Mouse (Mus musculus) lung, embryonic 14.5 days (tissue): ENCODE results near the gene Derl2. TPM values are rescaled to one million over a fixed set of nuclear protein-coding genes. Genes with fewer than 3 reads are reported as not detected.

Experiments used
- ATAC-seq: fragments of 200-750 bp; cut with Nextera tagmentation; 2 replicates; pipeline ENCODE4 v1.8.0; 2017; ENCODE audit warnings: mild to moderate bottlenecking, moderate TSS enrichment, moderate library complexity; ENCODE audit not compliant: insufficient read depth
- DNase-seq: peaks from one replicate; pipeline ENCODE4 v3.0.0-alpha.2; 2015
- H3K27ac ChIP-seq: fragments of 300-500 bp; sonication (generic); 2 replicates; pipeline ENCODE4 v1.5.1; 2014; ENCODE audit warnings: low read depth, mild to moderate bottlenecking, moderate library complexity
- H3K27me3 ChIP-seq: fragments of 300-500 bp; sonication (generic); 2 replicates; pipeline ENCODE4 v1.6.1; 2014; ENCODE audit warnings: low read length, control low read depth; ENCODE audit not compliant: insufficient read depth
- H3K36me3 ChIP-seq: fragments of 300-500 bp; sonication (generic); 2 replicates; pipeline ENCODE4 v1.6.1; 2014; ENCODE audit warnings: control low read depth; ENCODE audit not compliant: insufficient read depth
- H3K4me1 ChIP-seq: fragments of 300-500 bp; sonication (generic); 2 replicates; pipeline ENCODE4 v1.6.1; 2014; ENCODE audit warnings: antibody characterized with exemption, control low read depth; ENCODE audit not compliant: insufficient read depth
- H3K4me2 ChIP-seq: fragments of 300-500 bp; sonication (generic); 2 replicates; pipeline ENCODE4 v1.6.1; 2014; ENCODE audit warnings: mild to moderate bottlenecking
- H3K4me3 ChIP-seq: fragments of 300-500 bp; sonication (generic); 2 replicates; pipeline ENCODE4 v1.5.1; 2014; ENCODE audit warnings: low read depth, low read length
- H3K9ac ChIP-seq: fragments of 300-500 bp; sonication (generic); 2 replicates; pipeline ENCODE4 v1.6.1; 2014
- H3K9me3 ChIP-seq: fragments of 300-500 bp; sonication (generic); 2 replicates; pipeline ENCODE4 v1.6.1; 2016; ENCODE audit warnings: low read depth, low read length, control low read depth
- CTCF ChIP-seq: IDR thresholded peaks from 2 replicates; pipeline ENCODE4 v1.5.1; 2016; ENCODE audit warnings: antibody characterized with exemption, low read depth
- WGBS: fragments of 180-500 bp; shearing (Covaris S2); extraction: QIAGEN DNeasy Blood & Tissue Kit; methylation state at CpG from one replicate; pipeline ENCODE4 v1.1.7; 2014; 5-methylcytosine and 5-hydroxymethylcytosine counted together
- polyA plus RNA-seq: library from polyadenylated mRNA; unstranded; fragments of >200 nt; fragmentation: Nextera tagmentation; extraction: Ambion mirVana; gene quantifications from 2 replicates; pipeline ENCODE4 v1.2.1, GENCODE M21; 2014

Gene Derl2
- polyA plus RNA-seq, 1 experiment from 2014 or later, result 42.7 TPM

DNA sequence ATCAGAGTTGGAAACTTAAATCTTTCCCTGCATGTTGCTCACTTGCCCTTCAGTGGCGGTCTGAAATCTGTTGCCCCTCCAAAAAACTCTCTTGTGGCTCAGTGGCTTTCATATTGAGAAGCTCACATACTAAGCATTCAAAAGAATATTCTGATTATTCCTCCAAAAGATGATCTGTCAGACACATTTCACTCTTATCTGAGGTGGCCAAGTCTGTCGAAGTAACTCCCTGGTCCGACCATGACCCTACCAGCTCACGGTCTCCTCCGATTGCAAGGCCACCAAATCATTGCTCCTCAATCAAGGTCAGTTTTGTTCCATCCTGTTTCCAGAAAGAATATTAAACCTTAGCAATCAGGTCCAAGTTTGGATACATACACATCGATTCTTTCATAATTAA, 12.6 kb downstream of the Derl2 start:
- H3K4me3 ChIP-seq, result no peak overlapping the region
- peaks cover 7% of the 10 kb centered on the region; the same call in 1 of the 2 replicates for H3K4me1 ChIP-seq
- H3K9ac ChIP-seq, result no peak overlapping the region
- no peaks in the 10 kb centered on the region for H3K27me3 ChIP-seq
- no peaks in the 10 kb centered on the region for H3K9me3 ChIP-seq
- DNase-seq (no peak), ATAC-seq (no peak)
- peaks cover 42% of the 10 kb centered on the region for H3K36me3 ChIP-seq
- H3K27ac ChIP-seq, result no peak overlapping the region
- 90% methylated on average over 6 of the region's 6 CpGs for WGBS
- no peak for TF ChIP-seq CTCF
- no peak overlapping the region for H3K4me2 ChIP-seq

DNA sequence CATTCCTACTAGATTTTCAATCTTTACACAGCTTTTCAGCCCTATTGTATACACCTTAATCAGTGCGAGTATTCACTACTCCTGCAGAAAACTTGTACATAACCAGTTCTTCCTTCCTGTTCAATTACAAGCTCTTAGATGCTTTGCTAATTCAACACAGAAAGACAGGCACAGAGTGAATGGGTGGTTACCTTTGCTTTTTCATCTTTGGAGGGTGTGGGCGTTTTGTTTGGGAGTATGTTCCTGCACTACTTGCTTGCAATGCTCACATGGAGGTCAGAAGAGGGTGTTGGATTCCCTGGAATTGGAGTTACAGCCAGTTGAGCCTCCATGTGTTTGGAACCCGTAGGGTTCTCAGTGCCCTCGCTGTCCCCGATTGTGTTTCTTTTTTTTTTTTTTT, 14.6 kb downstream of the Derl2 start:
- DNase-seq, result peak; percentile 15
- Histone ChIP-seq H3K9me3 (no peaks in the 10 kb centered on the region), H3K36me3 (peaks cover 33% of the 10 kb centered on the region), H3K9ac (peak overlapping the region; percentile 41; the same call in 1 of the 2 replicates), H3K27me3 (no peaks in the 10 kb centered on the region), H3K4me3 (peak overlapping the region; percentile 88), H3K4me2 (peak overlapping the region; percentile 84), H3K4me1 (peaks cover 7% of the 10 kb centered on the region; the same call in 1 of the 2 replicates), H3K27ac (peak overlapping the region; percentile 60)
- 56% methylated on average over 5 of the region's 5 CpGs for WGBS
- ATAC-seq, result no peak
- no peak for TF ChIP-seq CTCF

DNA sequence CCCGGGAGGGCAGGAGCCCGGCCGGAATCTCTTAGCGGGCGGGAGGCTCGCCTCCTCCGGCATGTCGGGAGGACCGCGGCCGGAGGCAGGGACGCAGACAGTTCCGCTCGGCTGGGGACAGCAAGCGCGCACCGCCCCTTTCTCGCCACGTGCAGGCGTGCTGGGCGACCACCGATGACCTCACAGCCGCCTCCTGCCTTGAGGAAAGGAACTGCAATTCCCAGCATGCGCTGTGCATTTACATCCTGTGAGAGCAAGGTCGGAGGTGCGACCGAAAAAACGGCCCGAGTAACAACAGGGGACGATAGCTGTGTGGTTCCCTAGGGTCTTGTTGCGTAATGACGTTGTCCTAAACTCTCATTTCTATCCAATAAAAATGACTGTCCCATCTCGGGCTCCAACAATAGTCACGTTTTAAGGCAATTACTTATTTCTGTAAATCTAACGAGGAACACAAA, 15.3 kb downstream of the Derl2 start, which contains the start of gene Dhx33:
Gene Dhx33 (minus strand): TSS at position 122 of the 458 bp plus-strand sequence.
- no peaks in the 10 kb centered on the region for H3K27me3 ChIP-seq
- H3K27ac ChIP-seq, result peak within 1 kb of the TSS; percentile 69
- peak within 1 kb of the TSS; percentile 88 for H3K4me3 ChIP-seq
- H3K4me2 ChIP-seq, result peak within 1 kb of the TSS; percentile 84
- ATAC-seq (peak; percentile 96), DNase-seq (peak; percentile 99)
- WGBS, result under 1% methylated on average over 35 of the region's 35 CpGs
- peak; percentile 66 for TF ChIP-seq CTCF
- H3K9ac ChIP-seq, result peak within 1 kb of the TSS; percentile 65
- no peaks in the 10 kb centered on the region for H3K9me3 ChIP-seq
- H3K36me3 ChIP-seq, result peaks cover 33% of the 10 kb centered on the region
- peaks cover 7% of the 10 kb centered on the region; the same call in 1 of the 2 replicates for H3K4me1 ChIP-seq

DNA sequence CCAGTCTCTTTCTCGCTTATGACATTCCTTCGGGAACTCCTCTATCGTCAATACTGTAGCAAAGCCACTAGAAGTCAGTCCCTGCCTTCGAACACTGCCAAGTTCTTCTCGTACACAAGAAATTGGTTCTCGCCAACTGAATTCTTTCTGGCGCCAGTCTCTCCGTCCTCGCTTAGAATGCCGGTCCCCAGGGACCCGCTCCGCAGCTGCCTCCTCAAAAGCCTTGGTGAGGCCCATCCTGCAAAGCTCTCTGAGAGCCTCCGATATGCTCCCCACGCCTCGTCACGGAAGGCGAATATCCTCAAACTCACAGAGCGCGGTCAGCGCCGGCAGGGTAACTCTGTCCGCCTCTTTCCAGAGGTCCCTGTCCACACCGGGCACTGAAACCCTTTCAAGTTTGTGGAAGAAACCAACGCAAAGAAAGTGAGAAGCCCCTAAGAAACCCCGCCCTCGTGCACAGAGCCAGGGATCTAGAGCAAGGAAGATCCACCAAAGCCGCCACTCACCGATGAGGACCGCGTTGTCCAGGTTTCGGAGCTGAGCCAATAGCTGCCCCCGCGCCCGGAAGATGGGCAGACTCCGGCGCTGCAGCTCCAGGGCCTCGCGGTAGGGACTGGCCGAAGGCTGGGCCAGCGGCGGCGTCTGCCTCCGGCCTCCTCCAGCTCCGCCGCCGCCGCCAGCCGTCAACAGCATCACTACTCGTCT, 15.9 kb downstream of the Derl2 start:
- no peaks in the 10 kb centered on the region for H3K9me3 ChIP-seq
- H3K4me3 ChIP-seq, result peak overlapping the region; percentile 88
- H3K27ac ChIP-seq, result peak overlapping the region; percentile 69; the same call in 1 of the 2 replicates
- H3K4me1 ChIP-seq, result peaks cover 7% of the 10 kb centered on the region; the same call in 1 of the 2 replicates
- ATAC-seq (peak; percentile 84), DNase-seq (peak; percentile 46)
- under 1% methylated on average over 49 of the region's 49 CpGs for WGBS
- peak overlapping the region; percentile 65 for H3K9ac ChIP-seq
- peaks cover 33% of the 10 kb centered on the region for H3K36me3 ChIP-seq
- TF ChIP-seq CTCF, result no peak
- H3K27me3 ChIP-seq, result no peaks in the 10 kb centered on the region
- H3K4me2 ChIP-seq, result peak overlapping the region; percentile 84

DNA sequence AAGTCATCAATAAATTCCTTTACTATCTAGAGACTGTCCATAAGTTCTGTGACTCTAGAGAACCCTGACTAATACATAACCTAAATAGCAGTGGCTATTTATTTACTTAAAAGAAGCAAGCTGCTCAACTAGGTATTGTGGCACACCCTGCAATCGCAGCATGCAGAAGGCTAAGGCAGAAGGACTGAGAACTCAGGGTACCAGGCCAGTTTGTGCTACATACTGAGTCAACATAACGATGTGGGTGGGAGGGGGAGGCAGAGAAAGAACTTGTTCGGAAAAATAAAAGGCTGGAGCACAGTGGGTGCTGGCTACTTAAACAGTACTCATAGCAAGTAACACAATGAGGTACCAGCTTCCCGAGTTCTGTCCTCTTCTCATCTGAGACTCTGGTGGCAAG, 18.5 kb downstream of the Derl2 start:
- ATAC-seq (no peak), DNase-seq (no peak)
- Histone ChIP-seq H3K27me3 (no peaks in the 10 kb centered on the region), H3K27ac (no peak overlapping the region), H3K4me3 (no peak overlapping the region), H3K4me2 (no peak overlapping the region), H3K4me1 (peaks cover 7% of the 10 kb centered on the region; the same call in 1 of the 2 replicates), H3K36me3 (peaks cover 45% of the 10 kb centered on the region), H3K9ac (no peak overlapping the region), H3K9me3 (no peaks in the 10 kb centered on the region)
- 85% methylated on average over 4 of the region's 4 CpGs for WGBS
- no peak for TF ChIP-seq CTCF

DNA sequence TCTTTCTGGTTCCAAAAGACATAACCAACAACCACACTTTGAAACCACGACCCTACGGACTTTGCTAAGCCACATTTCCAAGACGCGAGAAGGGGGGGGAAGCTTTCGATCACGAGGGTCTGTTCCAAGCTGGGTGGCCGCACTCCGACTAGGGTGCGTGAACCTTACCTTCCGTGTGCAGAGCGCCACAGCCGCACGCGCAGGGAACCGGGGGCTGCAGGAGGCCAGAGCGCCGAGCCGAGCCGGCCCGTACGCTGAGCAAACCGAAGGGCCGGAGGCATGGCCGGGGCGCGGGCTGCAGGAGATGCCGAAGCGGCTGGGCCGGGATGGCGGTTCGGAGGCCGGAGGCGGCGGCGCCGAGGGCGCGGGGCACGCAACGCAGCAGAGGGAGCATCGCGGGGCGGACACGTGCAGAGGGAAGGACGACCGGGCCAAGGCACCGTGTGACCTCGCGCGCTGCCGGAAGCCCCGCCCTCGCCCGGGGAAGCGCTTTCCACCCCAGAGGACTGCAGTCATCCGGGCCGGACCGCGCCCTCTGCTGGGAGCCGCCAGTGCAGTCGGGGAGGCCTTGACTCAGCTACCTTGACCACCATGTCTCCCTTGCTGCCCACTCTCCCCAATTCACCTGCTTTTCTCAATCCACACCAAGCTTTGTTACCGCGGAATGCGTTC, 36.9 kb downstream of the Derl2 start, which contains the start of gene C1qbp:
Gene C1qbp (minus strand): TSS at position 470 of the 672 bp plus-strand sequence.
- TF ChIP-seq CTCF, result peak; percentile 94
- H3K27me3 ChIP-seq, result no peaks in the 10 kb centered on the region
- H3K4me2 ChIP-seq, result peak within 1 kb of the TSS; percentile 71
- peak within 1 kb of the TSS; percentile 98 for H3K4me3 ChIP-seq
- peak within 1 kb of the TSS; percentile 92 for H3K9ac ChIP-seq
- peak within 1 kb of the TSS; percentile 58; the same call in 1 of the 2 replicates for H3K27ac ChIP-seq
- ATAC-seq (peak; percentile 96), DNase-seq (peak; percentile 95)
- no peaks in the 10 kb centered on the region for H3K9me3 ChIP-seq
- peaks cover 3% of the 10 kb centered on the region; the same call in 1 of the 2 replicates for H3K4me1 ChIP-seq
- peaks cover 76% of the 10 kb centered on the region for H3K36me3 ChIP-seq
- WGBS, result under 1% methylated on average over 60 of the region's 64 CpGs

DNA sequence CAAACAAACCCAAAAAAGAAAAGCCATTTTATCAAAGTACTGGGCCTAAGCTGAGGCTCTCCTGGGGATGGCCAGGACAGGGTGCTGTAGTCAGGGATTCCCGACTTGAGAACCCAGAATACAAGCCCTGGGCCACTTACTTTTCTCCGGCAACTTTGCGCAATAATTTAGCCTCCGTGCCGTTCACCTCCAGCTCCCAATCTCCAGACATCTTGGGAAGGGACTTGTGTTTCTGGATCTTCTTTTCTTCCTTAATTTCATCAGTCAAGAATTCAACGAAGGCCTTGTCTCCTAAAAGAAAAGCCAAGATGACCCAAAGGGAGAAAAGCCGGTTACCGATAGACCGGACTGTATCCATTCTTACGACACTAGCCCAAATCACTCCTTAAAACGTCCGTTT, 37.6 kb downstream of the Derl2 start:
- ATAC-seq (no peak), DNase-seq (no peak)
- 7% methylated on average over 12 of the region's 12 CpGs for WGBS
- Histone ChIP-seq H3K27me3 (no peaks in the 10 kb centered on the region), H3K9ac (peak overlapping the region; percentile 92), H3K36me3 (peaks cover 76% of the 10 kb centered on the region), H3K4me1 (peaks cover 3% of the 10 kb centered on the region; the same call in 1 of the 2 replicates), H3K27ac (no peak overlapping the region), H3K9me3 (no peaks in the 10 kb centered on the region), H3K4me3 (peak overlapping the region; percentile 98), H3K4me2 (peak overlapping the region; percentile 71)
- no peak for TF ChIP-seq CTCF
